Mouse (Mus musculus): ENCODE results near the gene Gstt1. TPM values are rescaled to one million over a fixed set of nuclear protein-coding genes. Genes with fewer than 3 reads are reported as not detected.

Gene Gstt1
- polyA plus RNA-seq, 1 experiment from 2014 or later = 16.0 TPM

GRCm38 (mm10) chr10:75763682-75764518 is 34.5 kb downstream of the Gstt1 start, which contains the start of gene Cabin1:
Gene Cabin1 (minus strand): TSS chr10:75764341.
- ATAC-seq (ENCODE audit: low read depth) = peak; percentile 99
- H3K27ac ChIP-seq (replicated peaks; ENCODE audit: low read depth, low read length) = peak within 1 kb of the TSS; percentile 72; the same call in 1 of the 2 replicates
- WGBS = under 1% methylated on average over 48 of the region's 61 CpGs

GRCm38 (mm10) chr10:75762413-75762812 is 36.0 kb downstream of the Gstt1 start:
- Histone ChIP-seq H3K4me1 (ENCODE audit: control insufficient read depth, insufficient read depth, low read length) (peaks cover 7% of the 10 kb centered on the region; the same call in 1 of the 2 replicates), H3K4me3 (ENCODE audit: low read depth, low read length) (no peak overlapping the region), H3K27me3 (replicated peaks; ENCODE audit: control insufficient read depth, insufficient read depth, low read length) (no peaks in the 10 kb centered on the region), H3K27ac (replicated peaks; ENCODE audit: low read depth, low read length) (no peak overlapping the region), H3K9me3 (ENCODE audit: control insufficient read depth, low read length) (no peaks in the 10 kb centered on the region), H3K9ac (ENCODE audit: low read depth, low read length) (no peak overlapping the region), H3K36me3 (ENCODE audit: control insufficient read depth, insufficient read depth, low read length) (peaks cover 18% of the 10 kb centered on the region; the same call in 1 of the 2 replicates), H3K4me2 (ENCODE audit: low read depth, low read length) (no peak overlapping the region)
- no peak for ATAC-seq (ENCODE audit: low read depth)
- WGBS = 98% methylated on average over 3 of the region's 3 CpGs
- DNase-seq (ENCODE audit: low spot score) = no peak

More at GRCm38 (mm10) chr10:75763682-75764518, 34.5 kb downstream of the Gstt1 start, which contains the start of gene Cabin1:
- Histone ChIP-seq H3K4me1 (ENCODE audit: control insufficient read depth, insufficient read depth, low read length) (peaks cover 7% of the 10 kb centered on the region; the same call in 1 of the 2 replicates), H3K9ac (ENCODE audit: low read depth, low read length) (peak within 1 kb of the TSS; percentile 82), H3K4me3 (ENCODE audit: low read depth, low read length) (peak within 1 kb of the TSS; percentile 83), H3K9me3 (ENCODE audit: control insufficient read depth, low read length) (no peaks in the 10 kb centered on the region), H3K27me3 (replicated peaks; ENCODE audit: control insufficient read depth, insufficient read depth, low read length) (no peaks in the 10 kb centered on the region), H3K36me3 (ENCODE audit: control insufficient read depth, insufficient read depth, low read length) (0 out of 2 replicates have a peak, but pooled peaks cover 8% of the 10 kb centered on the region), H3K4me2 (ENCODE audit: low read depth, low read length) (peak within 1 kb of the TSS; percentile 90)
- peak; percentile 99 for DNase-seq (ENCODE audit: low spot score)

GRCm38 (mm10) chr10:75760311-75760710 is 38.1 kb downstream of the Gstt1 start:
- no peak overlapping the region for H3K9ac ChIP-seq (ENCODE audit: low read depth, low read length)
- H3K4me2 ChIP-seq (ENCODE audit: low read depth, low read length) = no peak overlapping the region
- DNase-seq (ENCODE audit: low spot score) (no peak), ATAC-seq (ENCODE audit: low read depth) (no peak)
- H3K27ac ChIP-seq (replicated peaks; ENCODE audit: low read depth, low read length) = no peak overlapping the region
- H3K27me3 ChIP-seq (replicated peaks; ENCODE audit: control insufficient read depth, insufficient read depth, low read length) = no peaks in the 10 kb centered on the region
- H3K4me3 ChIP-seq (ENCODE audit: low read depth, low read length) = no peak overlapping the region
- H3K4me1 ChIP-seq (ENCODE audit: control insufficient read depth, insufficient read depth, low read length) = peaks cover 7% of the 10 kb centered on the region; the same call in 1 of the 2 replicates
- H3K9me3 ChIP-seq (ENCODE audit: control insufficient read depth, low read length) = no peaks in the 10 kb centered on the region
- H3K36me3 ChIP-seq (ENCODE audit: control insufficient read depth, insufficient read depth, low read length) = peaks cover 18% of the 10 kb centered on the region
- WGBS = 94% methylated on average over 3 of the region's 3 CpGs

- DNase-seq (ENCODE audit: low spot score) = no peak
- H3K27me3 ChIP-seq (replicated peaks; ENCODE audit: control insufficient read depth, insufficient read depth, low read length) = no peaks in the 10 kb centered on the region
- no peak overlapping the region for H3K4me3 ChIP-seq (ENCODE audit: low read depth, low read length)
- no peaks in the 10 kb centered on the region for H3K9me3 ChIP-seq (ENCODE audit: control insufficient read depth, low read length)
- H3K27ac ChIP-seq (replicated peaks; ENCODE audit: low read depth, low read length) = no peak overlapping the region
- H3K36me3 ChIP-seq (ENCODE audit: control insufficient read depth, insufficient read depth, low read length) = peaks cover 52% of the 10 kb centered on the region
- WGBS = 92% methylated on average over 11 of the region's 11 CpGs
- H3K4me1 ChIP-seq (ENCODE audit: control insufficient read depth, insufficient read depth, low read length) = no peaks in the 10 kb centered on the region
- H3K9ac ChIP-seq (ENCODE audit: low read depth, low read length) = no peak overlapping the region
- ATAC-seq (ENCODE audit: low read depth) = no peak
- H3K4me2 ChIP-seq (ENCODE audit: low read depth, low read length) = no peak overlapping the region
Measured at GRCm38 (mm10) chr10:75756719-75757118, 41.7 kb downstream of the Gstt1 start.

- 48% methylated on average over 3 of the region's 3 CpGs for WGBS
- Histone ChIP-seq H3K36me3 (ENCODE audit: control insufficient read depth, insufficient read depth, low read length) (peaks cover 72% of the 10 kb centered on the region), H3K27ac (replicated peaks; ENCODE audit: low read depth, low read length) (no peak overlapping the region), H3K27me3 (replicated peaks; ENCODE audit: control insufficient read depth, insufficient read depth, low read length) (no peaks in the 10 kb centered on the region), H3K9me3 (ENCODE audit: control insufficient read depth, low read length) (no peaks in the 10 kb centered on the region), H3K9ac (ENCODE audit: low read depth, low read length) (no peak overlapping the region), H3K4me3 (ENCODE audit: low read depth, low read length) (no peak overlapping the region), H3K4me2 (ENCODE audit: low read depth, low read length) (no peak overlapping the region), H3K4me1 (ENCODE audit: control insufficient read depth, insufficient read depth, low read length) (no peaks in the 10 kb centered on the region)
- DNase-seq (ENCODE audit: low spot score) (peak; percentile 85), ATAC-seq (ENCODE audit: low read depth) (peak; percentile 92)
Measured at GRCm38 (mm10) chr10:75744017-75744416, 54.4 kb downstream of the Gstt1 start.

- Histone ChIP-seq H3K27ac (replicated peaks; ENCODE audit: low read depth, low read length) (no peak overlapping the region), H3K9me3 (ENCODE audit: control insufficient read depth, low read length) (no peaks in the 10 kb centered on the region), H3K4me2 (ENCODE audit: low read depth, low read length) (no peak overlapping the region), H3K4me3 (ENCODE audit: low read depth, low read length) (no peak overlapping the region), H3K36me3 (ENCODE audit: control insufficient read depth, insufficient read depth, low read length) (peaks cover 75% of the 10 kb centered on the region), H3K9ac (ENCODE audit: low read depth, low read length) (no peak overlapping the region), H3K4me1 (ENCODE audit: control insufficient read depth, insufficient read depth, low read length) (no peaks in the 10 kb centered on the region), H3K27me3 (replicated peaks; ENCODE audit: control insufficient read depth, insufficient read depth, low read length) (no peaks in the 10 kb centered on the region)
- DNase-seq (ENCODE audit: low spot score) (peak; percentile 11), ATAC-seq (ENCODE audit: low read depth) (no peak)
- WGBS = 85% methylated on average over 12 of the region's 12 CpGs
Measured at GRCm38 (mm10) chr10:75743369-75743768, 55.0 kb downstream of the Gstt1 start.

GRCm38 (mm10) chr10:75740866-75741265 is 57.5 kb downstream of the Gstt1 start:
- DNase-seq (ENCODE audit: low spot score) = no peak
- 95% methylated on average over 3 of the region's 3 CpGs for WGBS

More at GRCm38 (mm10) chr10:75740866-75741265, 57.5 kb downstream of the Gstt1 start:
- H3K9me3 ChIP-seq (ENCODE audit: control insufficient read depth, low read length) = no peaks in the 10 kb centered on the region
- H3K27me3 ChIP-seq (replicated peaks; ENCODE audit: control insufficient read depth, insufficient read depth, low read length) = no peaks in the 10 kb centered on the region
- ATAC-seq (ENCODE audit: low read depth) = no peak
- H3K4me3 ChIP-seq (ENCODE audit: low read depth, low read length) = no peak overlapping the region
- H3K27ac ChIP-seq (replicated peaks; ENCODE audit: low read depth, low read length) = no peak overlapping the region
- H3K9ac ChIP-seq (ENCODE audit: low read depth, low read length) = no peak overlapping the region
- H3K4me1 ChIP-seq (ENCODE audit: control insufficient read depth, insufficient read depth, low read length) = no peaks in the 10 kb centered on the region
- peaks cover 78% of the 10 kb centered on the region for H3K36me3 ChIP-seq (ENCODE audit: control insufficient read depth, insufficient read depth, low read length)
- no peak overlapping the region for H3K4me2 ChIP-seq (ENCODE audit: low read depth, low read length)

All from embryonic facial prominence, embryonic 14.5 days (tissue).